8 mouse cellular contexts compared by ENCODE assay signal in the genomic region with DNA sequence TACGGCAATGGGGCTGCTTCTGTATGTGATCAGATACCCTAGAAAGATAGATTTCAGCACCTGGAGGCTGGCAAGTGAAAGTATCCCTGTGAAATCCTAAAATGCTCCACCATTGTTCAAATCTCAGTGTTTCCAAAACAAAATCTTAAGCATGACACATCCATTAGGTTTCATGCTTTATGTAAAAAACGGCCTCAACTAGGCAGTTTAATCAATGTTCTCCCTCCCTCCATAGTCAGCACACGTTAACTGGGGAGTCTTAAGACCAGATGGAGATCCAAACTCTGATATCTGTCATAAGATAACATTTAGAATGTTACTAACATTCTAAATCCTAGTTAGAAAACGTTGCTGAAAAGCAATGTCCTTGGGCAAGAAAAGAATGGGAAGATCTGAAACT. TPM values are rescaled to one million over a fixed set of nuclear protein-coding genes. Genes with fewer than 3 reads are reported as not detected.
A peak's percentile ranks its signal among the peaks of the same experiment; 100 is the strongest.
DNase-seq lines count a peak whose midpoint lies in the region; ATAC-seq lines count a peak whose summit lies in the region.

No protein-coding gene starts in this region.

- no peak for DNase-seq in heart, postnatal 36 days
- DNase-seq in MN1 (ENCODE audit: low spot score) = peak; percentile 16
- DNase-seq in hindbrain, embryonic 11.5 days (ENCODE audit: low spot score) = no peak
- DNase-seq in cerebellum, postnatal 10 days = no peak
- no peak for DNase-seq in cerebellum, adult 8-10 months
- no peak for DNase-seq in cerebellum, adult 11-12 months

- H3K36me3 ChIP-seq in heart, embryonic 16.5 days (ENCODE audit: control insufficient read depth, insufficient read depth) = peaks cover under 1% of the 10 kb centered on the region; the same call in 1 of the 2 replicates
- H3K36me3 ChIP-seq in hindbrain, embryonic 11.5 days (ENCODE audit: control insufficient read depth, insufficient read depth, low read length) = no peaks in the 10 kb centered on the region
- peaks cover 24% of the 10 kb centered on the region for H3K36me3 ChIP-seq in midbrain, embryonic 12.5 days

- peaks cover 26% of the 10 kb centered on the region for H3K4me1 ChIP-seq in heart, embryonic 16.5 days (ENCODE audit: control insufficient read depth, insufficient read depth, low read length)
- no peaks in the 10 kb centered on the region for H3K4me1 ChIP-seq in hindbrain, embryonic 11.5 days (replicated peaks; ENCODE audit: control insufficient read depth, insufficient read depth, low read length)
- H3K4me1 ChIP-seq in midbrain, embryonic 12.5 days = peaks cover 25% of the 10 kb centered on the region

- intact Hi-C loops in heart, postnatal 36 days (cut with DNase I) = loop anchor here (2.0 to 10.0 kb wide), 5 partner anchors 29 to 343 kb away; partner anchors contain the start of genes Orc3, Rars2 and Smim8

- no peaks in the 10 kb centered on the region for H3K27me3 ChIP-seq in heart, embryonic 16.5 days (ENCODE audit: control insufficient read depth, insufficient read depth, low read length)
- H3K27me3 ChIP-seq in hindbrain, embryonic 11.5 days (ENCODE audit: control insufficient read depth, insufficient read depth, low read length) = no peaks in the 10 kb centered on the region
- H3K27me3 ChIP-seq in midbrain, embryonic 12.5 days = no peaks in the 10 kb centered on the region

- 8% methylated on average over 4 of the region's 4 CpGs for WGBS in heart, embryonic 16.5 days
- 21% methylated on average over 4 of the region's 4 CpGs for WGBS in hindbrain, embryonic 11.5 days
- WGBS in midbrain, embryonic 12.5 days = 21% methylated on average over 4 of the region's 4 CpGs

- H3K9me3 ChIP-seq in heart, embryonic 16.5 days (replicated peaks; ENCODE audit: control insufficient read depth, low read length) = no peaks in the 10 kb centered on the region
- no peaks in the 10 kb centered on the region for H3K9me3 ChIP-seq in hindbrain, embryonic 11.5 days (ENCODE audit: control insufficient read depth, low read length)
- no peaks in the 10 kb centered on the region for H3K9me3 ChIP-seq in midbrain, embryonic 12.5 days

- peak overlapping the region; percentile 91 for H3K27ac ChIP-seq in heart, embryonic 16.5 days (ENCODE audit: low read length)
- H3K27ac ChIP-seq in hindbrain, embryonic 11.5 days (ENCODE audit: low read depth, low read length) = peak overlapping the region; percentile 100
- peak overlapping the region; percentile 99 for H3K27ac ChIP-seq in midbrain, embryonic 12.5 days (replicated peaks)

- peak overlapping the region; percentile 95 for H3K4me3 ChIP-seq in heart, embryonic 16.5 days (ENCODE audit: low read length)
- H3K4me3 ChIP-seq in hindbrain, embryonic 11.5 days (ENCODE audit: low read depth, low read length) = peak overlapping the region; percentile 92
- peak overlapping the region; percentile 77 for H3K4me3 ChIP-seq in midbrain, embryonic 12.5 days

- H3K9ac ChIP-seq in heart, embryonic 16.5 days (ENCODE audit: low read length) = peak overlapping the region; percentile 99
- peak overlapping the region; percentile 99 for H3K9ac ChIP-seq in hindbrain, embryonic 11.5 days (ENCODE audit: low read depth, low read length)
- H3K9ac ChIP-seq in midbrain, embryonic 12.5 days (replicated peaks) = peak overlapping the region; percentile 96

- H3K4me2 ChIP-seq in heart, embryonic 16.5 days (ENCODE audit: low read depth, low read length) = peak overlapping the region; percentile 91
- peak overlapping the region; percentile 68 for H3K4me2 ChIP-seq in hindbrain, embryonic 11.5 days (replicated peaks; ENCODE audit: low read depth, low read length)
- peak overlapping the region; percentile 71 for H3K4me2 ChIP-seq in midbrain, embryonic 12.5 days (replicated peaks)

- ATAC-seq in heart, embryonic 16.5 days (replicated peaks; ENCODE audit: extremely low read depth, insufficient read depth, low FRiP score) = no peak
- no peak for ATAC-seq in hindbrain, embryonic 11.5 days (ENCODE audit: low FRiP score)
- no peak for ATAC-seq in midbrain, embryonic 12.5 days (ENCODE audit: low FRiP score, low read depth)

RNA-seq across cellular contexts. Expression of gene Zfp292, which starts 0.9 kb away (rescaled TPM):
- 12.4 and 13.0 TPM in 2 replicates for polyA plus RNA-seq in heart, embryonic 16.5 days (2015; fragmentation: Nextera tagmentation; extraction: Ambion mirVana)
- 10 to 100 TPM; 15.6 to 15.7 TPM for total RNA-seq in heart, postnatal 36 days (2021)
- 41.7 and 42.4 TPM in 2 replicates for polyA plus RNA-seq in hindbrain, embryonic 11.5 days (2014; fragmentation: Nextera tagmentation; extraction: Ambion mirVana)
- 42.7 and 48.5 TPM in 2 replicates for polyA plus RNA-seq in midbrain, embryonic 12.5 days (2016; fragmentation: Nextera tagmentation; extraction: Ambion mirVana)

RNA-seq across cellular contexts. Expression of gene Cga, which starts 11.7 kb away (rescaled TPM):
- not detected in 2 replicates for polyA plus RNA-seq in heart, embryonic 16.5 days (2015; fragmentation: Nextera tagmentation; extraction: Ambion mirVana)
- total RNA-seq in heart, postnatal 36 days (2021) = not detected
- polyA plus RNA-seq in hindbrain, embryonic 11.5 days (2014; fragmentation: Nextera tagmentation; extraction: Ambion mirVana) = not detected in 2 replicates
- polyA plus RNA-seq in midbrain, embryonic 12.5 days (2016; fragmentation: Nextera tagmentation; extraction: Ambion mirVana) = not detected in 2 replicates
